Comparison of ENCODE assay signal across 22 mouse cellular contexts in the genomic region with DNA sequence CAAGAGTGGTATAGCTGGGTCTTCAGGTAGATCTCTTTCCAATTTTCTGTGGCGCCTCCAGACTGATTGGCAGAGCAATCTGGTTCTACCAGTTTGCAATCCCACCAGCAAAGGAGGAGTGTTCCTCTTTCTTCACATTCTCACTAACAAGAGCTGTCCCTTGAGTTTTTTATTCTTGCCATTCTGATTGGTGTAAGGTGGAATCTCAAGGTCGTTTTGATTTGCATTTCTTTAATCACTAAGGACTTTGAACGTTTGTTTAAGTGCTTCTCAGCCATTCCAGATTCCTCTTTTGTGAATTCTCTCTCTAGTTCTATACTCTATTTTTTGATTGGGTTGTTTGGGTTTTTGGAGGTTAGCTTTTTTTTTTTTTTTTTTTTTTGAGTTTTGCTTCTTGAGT.
"Had no signal": no experiment of that assay in that cellular context is flagged by ENCODE, and none has a peak within 500 bp of the region (broad histone marks: within the 10 kb centered on the region; RNA-seq: fewer than 3 reads in every experiment).

No protein-coding gene starts in this region.

- H3K27ac ChIP-seq: kidney, postnatal 0 days; layer of hippocampus, adult 2 months; left cerebral cortex, adult 2 months; liver, embryonic 14.5 days; macrophage; midbrain, embryonic 10.5 days; midbrain, embryonic 13.5 days; neural tube, embryonic 13.5 days; stomach, postnatal 0 days had no signal

- H3K27me3 ChIP-seq: megakaryocyte, embryonic 14.5 days; midbrain, embryonic 13.5 days; neural tube, embryonic 13.5 days had no signal

- H3K36me3 ChIP-seq: midbrain, embryonic 10.5 days; midbrain, embryonic 13.5 days; neural tube, embryonic 13.5 days had no signal

- ATAC-seq: lung, postnatal 0 days; midbrain, embryonic 13.5 days; midbrain, embryonic 16.5 days had no signal

- DNase-seq: kidney, adult 11 months; kidney, postnatal 25 days; layer of hippocampus, adult 9-11 months; liver, postnatal 0 days; lung, embryonic 14.5 days; retina, postnatal 1 day; thymus, adult 2 months; thymus, postnatal 14 days; thymus, postnatal 4 days had no signal

- H3K4me3 ChIP-seq: layer of hippocampus, adult 2 months; left cerebral cortex, adult 2 months; megakaryocyte, embryonic 14.5 days; midbrain, embryonic 10.5 days; midbrain, embryonic 13.5 days; myocyte; neural tube, embryonic 13.5 days had no signal
